Mouse (Mus musculus) gastrocnemius, postnatal 10 days (tissue): Measurements from ENCODE around the gene Gm21970. TPM values are rescaled to one million over a fixed set of nuclear protein-coding genes. Genes with fewer than 3 reads are reported as not detected.

Experiments used
- DNase-seq: peaks from one replicate; pipeline ENCODE4 v3.0.0; 2021; ENCODE audit warnings: mixed read lengths
- total RNA-seq, 2 experiments: library from RNA; stranded (reverse); gene quantifications; 2 replicates each; pipeline ENCODE4 v1.2.3; 2021

The Gm21970 gene
- total RNA-seq, 2 experiments from 2014 or later = not detected

DNA sequence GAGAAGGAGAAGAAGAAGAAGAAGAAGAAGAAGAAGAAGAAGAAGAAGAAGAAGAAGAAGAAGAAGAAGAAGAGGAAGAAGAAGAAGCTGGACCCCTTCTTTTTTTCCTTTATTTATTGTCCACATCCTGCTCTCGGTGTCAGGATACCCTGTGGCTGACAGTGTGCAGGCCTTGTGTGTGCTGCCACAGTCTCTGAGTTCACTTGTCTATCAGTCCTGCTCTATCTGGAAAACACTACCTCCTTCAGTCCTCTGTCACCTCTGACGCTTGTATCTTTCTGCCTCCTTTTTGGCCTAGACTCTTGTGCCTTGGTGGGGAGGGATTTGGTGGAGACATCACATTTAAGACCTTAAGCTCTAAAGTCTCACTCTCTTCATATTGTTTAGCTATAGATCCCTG is 71.9 kb downstream of the Gm21970 start:
- DNase-seq = no peak

DNA sequence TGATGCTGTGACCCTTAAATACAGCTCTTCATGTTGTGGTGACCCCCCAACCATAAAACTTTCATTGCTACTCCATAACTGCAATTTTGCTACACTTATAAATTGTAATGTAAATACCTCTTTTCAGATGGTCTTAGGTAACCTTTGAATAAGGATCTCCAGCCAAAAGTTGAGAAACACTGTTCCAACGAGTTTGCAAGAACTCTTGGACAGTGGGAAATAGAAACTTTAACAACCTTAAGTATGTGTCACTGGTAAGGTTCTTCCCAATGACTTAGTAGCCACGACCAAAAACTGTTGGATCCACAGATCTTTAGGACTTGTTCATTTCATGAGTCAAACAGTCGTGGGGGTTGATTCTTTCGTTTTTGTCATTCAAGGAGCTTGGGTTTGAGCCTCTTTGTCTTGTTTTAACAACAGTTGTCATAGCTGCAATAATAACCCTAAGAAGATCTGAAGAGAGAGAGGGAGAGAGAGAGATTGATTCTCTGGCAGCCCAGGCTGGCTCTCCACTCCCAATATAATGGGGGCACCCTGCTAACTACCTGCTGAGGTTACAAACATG is 72.4 kb downstream of the Gm21970 start:
- DNase-seq = no peak

DNA sequence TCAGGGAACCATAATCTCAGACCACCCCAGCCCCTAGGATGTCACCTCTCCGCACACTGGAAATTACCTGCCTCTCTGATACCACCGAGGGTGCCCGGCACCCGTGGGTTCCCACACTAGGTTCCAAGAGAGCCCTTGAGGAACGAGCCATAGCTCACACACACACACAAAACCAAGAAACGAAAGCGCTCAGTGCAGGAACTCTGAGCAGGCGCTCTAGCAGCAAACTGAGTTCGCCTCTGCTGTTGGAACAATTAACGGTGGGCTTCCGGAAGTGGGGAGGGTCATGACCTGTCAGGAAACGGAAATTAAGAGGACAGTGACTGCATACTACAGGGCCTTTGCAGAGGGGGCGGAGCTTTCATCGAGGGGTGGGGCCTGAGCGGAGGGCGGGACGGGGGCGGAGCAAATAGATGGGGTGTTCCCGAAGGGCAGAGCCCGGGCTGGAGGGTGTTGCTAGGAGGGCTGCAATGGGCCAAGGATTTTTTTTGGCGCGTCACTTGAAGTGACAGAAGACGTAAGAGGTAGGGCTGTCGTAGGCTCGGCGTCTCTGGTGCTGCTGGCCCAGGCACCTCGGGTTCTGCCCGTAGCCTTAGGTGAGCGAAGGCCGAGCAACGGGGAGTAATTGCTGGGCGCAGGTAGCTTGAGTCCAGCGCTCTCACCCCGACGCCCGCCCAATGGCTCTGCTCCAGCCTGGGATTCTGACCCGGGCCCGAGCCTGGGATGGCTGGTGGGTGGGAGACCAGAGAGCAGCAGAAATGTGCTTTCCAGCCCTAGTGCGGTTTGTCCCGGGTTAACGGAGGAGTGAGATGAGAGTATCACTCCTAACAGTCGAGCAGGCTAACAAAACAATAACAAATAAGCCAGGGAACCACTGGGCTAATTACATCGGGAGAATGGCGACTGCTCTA is 73.3 kb downstream of the Gm21970 start:
- peak; percentile 88 for DNase-seq

DNA sequence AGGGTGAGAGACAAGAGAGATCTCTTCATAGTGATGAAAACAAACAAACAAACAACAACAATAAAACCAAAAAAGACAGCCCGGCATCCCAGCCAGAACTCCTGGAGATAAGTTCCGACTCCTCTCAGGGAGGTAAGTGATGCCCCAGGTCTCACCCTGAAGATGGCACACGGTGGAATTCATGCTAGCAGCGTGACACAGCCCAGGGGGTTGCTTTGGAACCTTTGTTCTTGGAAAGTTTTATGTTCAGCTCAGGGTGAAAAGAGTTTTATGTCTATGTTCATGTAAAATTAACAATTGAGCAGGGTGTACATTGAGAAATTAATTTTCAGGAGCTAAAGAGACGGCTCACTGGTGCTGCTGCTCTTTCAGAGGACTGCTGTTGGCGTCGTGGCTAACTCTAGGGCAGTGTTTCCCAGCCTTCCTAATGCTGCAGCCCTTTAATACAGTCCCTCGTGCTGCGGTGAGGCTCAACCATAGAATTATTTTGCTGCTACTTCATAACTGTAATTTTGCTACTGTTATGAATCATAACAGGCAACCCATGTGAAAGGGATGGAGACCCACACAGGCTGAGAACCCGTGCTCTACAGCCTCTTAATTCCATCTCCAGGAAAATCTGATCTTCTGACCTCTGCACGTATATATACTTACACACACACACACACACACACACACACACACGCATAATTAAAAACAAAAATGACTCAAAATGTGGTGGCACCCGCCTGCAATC is 74.2 kb downstream of the Gm21970 start:
- no peak for DNase-seq

DNA sequence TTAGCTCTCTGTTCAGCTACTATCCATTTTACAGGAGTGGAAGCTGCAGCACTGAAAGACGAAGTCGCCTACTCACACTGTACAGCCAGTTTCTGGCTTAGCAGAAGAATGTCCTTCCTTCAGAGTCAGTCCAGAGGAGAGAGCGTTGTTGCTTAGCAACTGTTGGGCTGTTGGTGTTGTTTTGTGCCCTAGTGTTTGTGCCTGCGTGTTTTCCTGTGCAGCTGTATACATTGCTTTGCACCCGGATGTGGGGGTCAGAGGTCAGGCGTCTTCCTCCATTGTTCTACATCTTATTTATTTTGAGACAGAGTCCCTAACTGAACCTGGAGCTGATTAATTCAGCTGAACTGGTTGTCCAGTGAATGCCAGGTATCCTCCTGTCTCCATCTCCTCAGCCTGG is 75.0 kb downstream of the Gm21970 start:
- DNase-seq = peak; percentile 19

Other genes starting within 250 kb of the Gm21970 start
- gene Olig2, start 166.3 kb upstream of the Gm21970 start, total RNA-seq = not detected
- under 1 TPM; 0.28 to 0.38 TPM for gene Olig1, start 121.9 kb upstream of the Gm21970 start, total RNA-seq
- gene Ifnar2, start 18.9 kb upstream of the Gm21970 start, total RNA-seq = 10 to 100 TPM; 19.4 to 22.9 TPM
- gene Il10rb, start 14.4 kb downstream of the Gm21970 start, total RNA-seq = 10 to 100 TPM; 13.4 to 17.0 TPM
- 10 to 100 TPM; 34.9 to 36.9 TPM for gene Ifnar1, start 93.5 kb downstream of the Gm21970 start, total RNA-seq
- gene Ifngr2, start 155.4 kb downstream of the Gm21970 start, total RNA-seq = 10 to 100 TPM; 59.8 to 60.8 TPM
- 10 to 100 TPM; 15.2 to 15.9 TPM for gene Tmem50b, start 206.1 kb downstream of the Gm21970 start, total RNA-seq
- gene Dnajc28, start 227.3 kb downstream of the Gm21970 start, total RNA-seq = 1 to 10 TPM; 4.8 to 5.3 TPM